Mouse (Mus musculus) adrenal gland, adult 8-10 months (tissue): ENCODE results near the gene Lcn9. TPM values are rescaled to one million over a fixed set of nuclear protein-coding genes. Genes with fewer than 3 reads are reported as not detected.
A peak's percentile ranks its signal among the peaks of the same experiment; 100 is the strongest.
"Not testable (repeated sequence)": the region's sequence is repeated elsewhere in the genome, so short reads cannot be mapped to it uniquely, and the experiment has no call there.

ENCODE experiments used
- DNase-seq: peaks from one replicate; pipeline ENCODE4 v3.0.0; 2022
- total RNA-seq, 4 experiments: library from RNA; stranded (reverse); gene quantifications; 2 replicates each; pipeline ENCODE4 v1.2.4; 2022

The Lcn9 gene
- total RNA-seq, result not detected

- no peak for DNase-seq
Measured at GRCm38 (mm10) chr2:25822806-25823205, at the start of gene Lcn9. Gene Lcn9 (plus strand): TSS chr2:25823153.

- no peak for DNase-seq
Measured at GRCm38 (mm10) chr2:25773507-25773906, 49.4 kb upstream of the Lcn9 start.

GRCm38 (mm10) chr2:25774640-25775039, 48.3 kb upstream of the Lcn9 start:
- no peak for DNase-seq

- peak; percentile 27 for DNase-seq
Measured at GRCm38 (mm10) chr2:25775991-25776390, 47.0 kb upstream of the Lcn9 start.

- no peak for DNase-seq
Measured at GRCm38 (mm10) chr2:25776717-25777116, 46.2 kb upstream of the Lcn9 start, which contains the start of gene Lcn11. Gene Lcn11 (plus strand): TSS chr2:25777017.

GRCm38 (mm10) chr2:25779076-25779475, 43.9 kb upstream of the Lcn9 start:
- DNase-seq, result no peak

GRCm38 (mm10) chr2:25780921-25781320, 42.0 kb upstream of the Lcn9 start:
- no peak for DNase-seq

- no peak for DNase-seq
Measured at GRCm38 (mm10) chr2:25781957-25782356, 41.0 kb upstream of the Lcn9 start, which contains the start of gene Gm13539. Gene Gm13539 (plus strand): TSS chr2:25782257.

- no peak for DNase-seq
Measured at GRCm38 (mm10) chr2:25785573-25786322, 37.2 kb upstream of the Lcn9 start.

GRCm38 (mm10) chr2:25789092-25789491, 33.9 kb upstream of the Lcn9 start:
- DNase-seq, result no peak

GRCm38 (mm10) chr2:25797635-25798034, 25.3 kb upstream of the Lcn9 start:
- DNase-seq, result no peak

GRCm38 (mm10) chr2:25798065-25798464, 24.9 kb upstream of the Lcn9 start:
- DNase-seq, result no peak

GRCm38 (mm10) chr2:25811711-25812110, 11.2 kb upstream of the Lcn9 start:
- peak; percentile 12 for DNase-seq

GRCm38 (mm10) chr2:25813364-25813763, 9.6 kb upstream of the Lcn9 start:
- no peak for DNase-seq

- not testable (repeated sequence) for DNase-seq
Measured at GRCm38 (mm10) chr2:25815748-25816147, 7.2 kb upstream of the Lcn9 start, which contains the start of gene Glt6d1. Gene Glt6d1 (minus strand): TSS chr2:25815848.

- no peak for DNase-seq
Measured at GRCm38 (mm10) chr2:25824751-25825150, 1.8 kb downstream of the Lcn9 start.

- no peak for DNase-seq
Measured at GRCm38 (mm10) chr2:25828344-25828947, 5.5 kb downstream of the Lcn9 start.

GRCm38 (mm10) chr2:25830786-25831185, 7.8 kb downstream of the Lcn9 start:
- DNase-seq, result no peak

- DNase-seq, result peak; percentile 57
Measured at GRCm38 (mm10) chr2:25836291-25836690, 13.3 kb downstream of the Lcn9 start.

- no peak for DNase-seq
Measured at GRCm38 (mm10) chr2:25842161-25842560, 19.2 kb downstream of the Lcn9 start.

- DNase-seq, result no peak
Measured at GRCm38 (mm10) chr2:25842758-25843157, 19.8 kb downstream of the Lcn9 start.

GRCm38 (mm10) chr2:25844097-25844496, 21.1 kb downstream of the Lcn9 start:
- DNase-seq, result no peak

GRCm38 (mm10) chr2:25846516-25846915, 23.6 kb downstream of the Lcn9 start:
- no peak for DNase-seq

- DNase-seq, result no peak
Measured at GRCm38 (mm10) chr2:25847226-25847625, 24.3 kb downstream of the Lcn9 start, which contains the start of gene Sohlh1. Gene Sohlh1 (minus strand): TSS chr2:25847248.
